Mouse (Mus musculus): ENCODE results near the gene Tcf12.

Gene Tcf12

DNA sequence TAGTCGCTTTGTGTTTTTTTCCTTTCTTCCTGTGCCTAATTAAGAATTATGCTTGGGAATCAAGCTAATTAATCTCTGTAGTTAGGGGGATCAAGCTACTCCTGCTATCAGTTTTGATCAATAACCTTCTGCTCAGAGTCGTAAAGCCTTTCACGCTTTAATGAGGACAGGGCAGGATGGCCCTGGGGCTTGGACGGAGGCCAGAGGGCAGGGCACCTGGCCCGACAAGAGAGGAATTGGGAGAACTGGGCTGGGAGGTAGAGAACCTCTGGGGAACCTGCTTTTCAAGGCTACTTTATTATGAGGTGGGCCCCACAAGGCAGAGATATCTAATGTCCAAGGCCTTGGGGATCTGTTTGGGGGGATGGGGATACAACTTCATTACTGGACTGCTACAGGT, 274.3 kb downstream of the Tcf12 start:
- DNase-seq (ENCODE audit: low spot score in 2 of 2): no peak

DNA sequence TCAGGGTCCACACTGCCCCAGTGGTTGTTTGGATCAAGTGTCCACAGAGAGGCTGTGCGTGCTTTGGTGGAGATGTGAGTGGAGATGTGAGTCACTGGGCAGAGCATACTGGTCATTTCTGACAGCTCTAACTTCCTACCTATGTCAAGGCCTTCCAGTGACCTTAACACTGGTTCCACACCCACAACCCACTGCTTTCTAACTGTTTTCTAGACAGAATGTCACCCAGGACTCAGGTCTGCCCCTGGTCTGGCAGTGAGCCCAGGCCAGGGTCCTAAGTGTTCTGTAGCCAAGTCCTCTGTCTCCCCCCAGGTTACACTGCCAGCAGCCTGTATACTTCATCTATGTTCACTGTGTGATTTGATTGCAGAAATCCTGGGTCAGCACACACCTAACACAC, 275.3 kb downstream of the Tcf12 start:
- no peak for DNase-seq (ENCODE audit: low spot score in 2 of 2)

DNA sequence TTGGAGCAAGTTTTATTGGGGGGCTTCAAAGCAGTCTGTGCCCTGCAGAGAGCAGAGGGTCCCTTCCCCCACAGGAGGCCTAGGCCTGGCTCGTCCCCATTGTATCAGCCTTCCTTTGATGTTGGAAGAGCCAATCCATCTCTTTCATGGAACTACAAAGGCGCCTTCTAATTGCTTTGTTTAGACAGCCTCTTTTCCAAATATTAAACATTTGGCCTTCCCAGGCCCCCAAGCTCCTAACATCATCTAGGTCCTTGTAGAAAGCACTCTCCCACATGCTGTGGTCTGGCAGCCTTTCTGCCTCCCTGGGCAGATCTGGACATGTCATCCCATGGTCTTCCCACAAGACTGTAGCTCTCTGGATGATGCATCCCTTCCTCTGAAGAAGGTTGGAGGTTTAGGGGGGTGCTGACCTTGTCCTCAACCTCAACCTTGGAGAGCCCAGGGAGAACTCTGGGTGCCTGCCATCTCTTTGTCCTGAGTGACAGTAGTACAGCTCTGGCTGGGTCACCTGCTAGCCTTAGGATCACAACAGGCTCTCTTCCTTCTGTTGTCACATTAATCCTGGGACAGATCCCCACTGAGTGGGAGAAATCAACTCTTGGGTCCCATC, 276.4 kb downstream of the Tcf12 start:
- DNase-seq (ENCODE audit: low spot score in 2 of 2): peak in 1 of 2 experiments; percentile 11

DNA sequence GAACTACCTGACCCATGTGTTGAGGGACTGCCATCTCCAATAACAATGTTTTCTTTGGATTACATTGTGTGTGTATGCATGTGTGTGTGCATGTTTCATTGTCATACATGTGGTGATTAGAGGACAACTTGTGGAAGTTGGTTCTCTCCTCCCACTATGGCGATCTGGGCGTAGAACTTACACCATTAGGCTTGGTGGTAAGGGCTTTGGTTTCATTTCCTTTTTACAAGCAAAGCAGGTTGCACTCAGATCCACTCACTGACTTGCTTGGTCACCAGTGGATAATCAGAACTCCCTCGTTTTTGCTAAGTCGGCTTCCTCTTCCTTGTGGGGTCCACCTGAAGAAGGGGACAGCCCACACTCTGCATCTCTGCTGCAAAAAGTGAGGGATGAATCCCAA, 277.0 kb downstream of the Tcf12 start:
- peak in 1 of 2 experiments; percentile 8 for DNase-seq (ENCODE audit: low spot score in 2 of 2)

DNA sequence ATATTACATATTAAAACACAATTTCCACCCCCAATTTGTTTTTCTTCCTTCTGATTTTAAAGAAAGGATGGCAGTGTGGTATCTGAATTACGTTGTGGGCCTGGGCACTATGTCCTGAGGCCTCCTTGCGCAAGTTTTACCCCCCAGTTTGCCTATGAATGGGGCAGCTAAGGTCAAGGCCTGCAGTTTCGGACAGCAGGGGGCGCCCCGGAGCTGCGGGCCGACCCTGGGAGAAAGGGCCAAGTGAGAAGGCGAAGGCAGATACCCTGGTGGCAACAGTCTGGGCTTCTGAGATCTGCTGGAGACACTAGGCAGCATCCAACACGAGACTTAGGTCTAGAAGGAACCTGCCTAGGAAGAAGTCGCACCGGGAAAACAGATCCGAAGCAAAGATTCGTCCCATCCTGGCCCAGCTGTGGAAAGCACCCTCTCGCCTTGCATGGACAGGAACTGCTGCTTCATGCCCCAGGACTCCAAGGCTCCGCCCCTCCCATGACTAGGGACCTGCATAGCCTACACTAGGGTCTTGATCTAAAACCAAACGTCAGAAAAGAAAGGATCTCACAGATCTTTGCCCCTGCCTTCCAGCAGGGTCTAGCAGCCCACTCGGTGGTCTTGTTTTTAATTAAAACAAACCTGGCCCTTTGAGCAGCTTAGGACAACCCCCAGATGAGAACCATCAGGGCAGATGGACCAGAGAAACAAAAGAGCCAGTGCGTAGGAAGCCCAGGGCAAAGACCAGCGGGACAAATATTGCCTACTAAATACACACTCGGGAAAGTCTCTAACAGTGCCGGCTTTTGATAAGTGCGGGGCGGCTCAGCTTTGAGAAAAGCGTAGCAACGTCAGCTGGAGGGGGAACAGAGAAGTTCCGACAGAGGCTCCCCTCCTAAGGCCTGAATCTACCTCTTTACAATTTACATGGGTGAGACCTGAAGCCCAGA, 279.6 kb downstream of the Tcf12 start:
- peak; percentile 45 to 75 for DNase-seq (ENCODE audit: low spot score in 2 of 2)

DNA sequence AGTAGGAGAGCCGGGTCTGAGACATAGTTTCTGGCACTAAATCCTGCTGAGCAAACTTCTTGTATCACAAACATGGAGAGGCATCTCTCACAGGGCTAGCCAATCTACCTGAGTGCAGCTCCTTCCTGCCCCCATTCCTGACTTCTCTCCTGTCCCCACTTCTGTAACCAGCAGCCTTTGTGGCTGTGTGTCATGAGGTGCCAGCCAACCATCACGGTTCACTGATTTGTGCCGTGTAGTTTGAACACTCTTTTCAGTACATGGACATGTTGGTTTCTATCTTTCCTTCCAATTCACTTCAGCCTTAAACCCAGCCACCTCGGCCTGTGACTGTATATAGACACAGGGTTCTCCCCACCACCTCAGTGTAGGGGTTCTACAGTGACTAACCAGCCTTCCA, 280.7 kb downstream of the Tcf12 start:
- DNase-seq (ENCODE audit: low spot score in 2 of 2): no peak

DNA sequence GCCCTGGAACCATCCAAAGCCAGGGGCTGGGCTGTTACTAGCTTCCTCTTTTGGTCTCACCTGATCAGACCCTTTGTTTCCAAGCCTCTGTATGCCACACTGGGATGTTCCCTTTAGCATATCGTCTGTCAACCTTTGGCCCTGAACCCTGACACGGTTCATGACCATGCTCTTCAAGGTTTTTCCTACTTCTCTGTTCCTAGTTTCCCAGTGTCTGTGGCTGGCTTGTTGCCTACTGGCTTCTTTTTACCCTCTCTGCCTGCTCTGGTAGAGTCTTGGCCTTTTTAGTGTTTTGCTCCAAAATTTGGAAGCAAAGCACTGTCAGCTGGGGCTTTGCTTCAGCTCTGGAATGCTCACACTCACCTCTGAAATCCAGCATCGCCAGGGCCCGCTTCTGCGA, 281.3 kb downstream of the Tcf12 start:
- no peak for DNase-seq (ENCODE audit: low spot score in 2 of 2)

DNA sequence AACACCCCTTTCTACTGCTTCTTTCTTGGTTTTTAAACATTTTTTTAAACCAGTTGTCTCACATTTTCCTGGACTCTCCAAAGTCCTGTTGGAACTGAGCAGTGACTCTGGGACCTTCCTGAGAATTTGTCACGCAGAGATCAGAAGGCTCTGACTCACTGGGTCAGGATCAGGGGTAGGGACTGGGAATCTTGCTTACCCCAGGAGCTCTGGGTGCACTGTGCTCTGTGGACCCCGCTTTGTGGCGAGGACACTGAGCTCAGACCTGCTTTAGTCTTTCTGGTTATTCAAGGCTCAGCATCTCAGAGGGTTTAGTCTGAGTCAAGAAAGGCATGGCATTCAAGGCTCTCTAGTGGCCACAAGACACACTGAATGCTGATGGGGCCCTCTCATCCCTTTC, 281.9 kb downstream of the Tcf12 start:
- no peak for DNase-seq (ENCODE audit: low spot score in 2 of 2)

DNA sequence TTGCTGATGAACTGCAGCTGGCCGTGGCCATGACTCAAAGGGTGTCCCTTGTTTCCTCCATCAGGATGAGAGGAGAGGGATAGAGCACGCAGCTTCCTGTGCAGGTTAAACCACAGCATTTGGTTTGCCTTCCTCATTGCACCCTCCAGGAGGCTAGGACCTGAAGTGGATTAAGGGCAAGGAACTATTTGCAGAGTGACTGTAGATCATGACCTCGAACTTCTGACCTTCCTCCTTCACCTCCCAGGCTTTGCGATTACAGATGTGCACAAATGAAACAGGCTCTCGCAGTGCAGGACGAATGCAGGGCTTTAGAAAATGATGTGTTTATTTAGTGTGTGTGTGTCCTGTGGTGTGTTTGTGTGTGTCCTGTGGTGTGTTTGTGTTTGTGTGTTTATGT, 282.5 kb downstream of the Tcf12 start:
- no peak for DNase-seq (ENCODE audit: low spot score in 2 of 2)

DNA sequence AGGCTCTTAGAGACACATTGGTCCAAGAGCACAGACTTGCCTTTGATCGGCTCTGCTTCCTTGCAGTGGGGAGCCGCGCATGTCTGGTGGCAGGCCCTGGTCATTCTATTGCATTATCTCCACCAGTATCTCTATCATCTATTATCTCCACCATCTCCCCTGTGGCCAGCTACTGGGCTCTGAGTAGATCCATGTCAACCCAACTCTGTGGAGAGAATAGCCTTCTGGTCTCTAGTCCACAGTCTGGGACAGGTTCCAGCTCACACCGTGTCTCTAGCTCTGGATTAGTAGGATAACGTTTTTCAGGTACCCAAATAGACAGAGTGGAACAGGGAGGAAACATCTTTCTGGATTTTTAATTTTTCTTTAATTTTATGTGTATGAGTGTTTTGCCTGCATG, 284.3 kb downstream of the Tcf12 start:
- DNase-seq (ENCODE audit: low spot score in 2 of 2): no peak

DNA sequence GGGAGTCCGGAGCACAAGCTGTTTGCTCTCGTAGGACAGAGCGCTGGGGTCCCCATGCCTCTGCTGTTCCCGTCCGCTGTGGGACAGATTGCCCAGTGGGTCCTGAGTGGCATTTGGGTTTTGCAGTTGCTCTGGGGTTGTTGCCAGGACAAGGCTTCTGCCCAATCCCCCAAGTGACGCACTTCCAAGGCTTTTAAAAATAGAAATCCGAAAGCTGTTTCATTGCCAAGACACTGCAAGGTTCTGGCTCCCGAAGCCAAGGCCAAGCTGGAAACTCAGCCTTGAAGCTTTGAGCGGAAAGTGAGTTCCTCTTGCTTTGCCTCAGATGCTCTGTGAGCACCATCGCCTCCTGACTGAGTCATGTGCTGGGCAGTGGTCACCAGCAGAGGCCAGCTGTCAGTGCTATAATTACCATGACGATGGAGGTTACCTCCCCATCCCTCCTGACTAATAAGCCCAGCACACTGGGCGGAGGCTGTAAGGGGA, 285.6 kb downstream of the Tcf12 start:
- DNase-seq (ENCODE audit: low spot score in 2 of 2): peak; percentile 62 to 71

DNA sequence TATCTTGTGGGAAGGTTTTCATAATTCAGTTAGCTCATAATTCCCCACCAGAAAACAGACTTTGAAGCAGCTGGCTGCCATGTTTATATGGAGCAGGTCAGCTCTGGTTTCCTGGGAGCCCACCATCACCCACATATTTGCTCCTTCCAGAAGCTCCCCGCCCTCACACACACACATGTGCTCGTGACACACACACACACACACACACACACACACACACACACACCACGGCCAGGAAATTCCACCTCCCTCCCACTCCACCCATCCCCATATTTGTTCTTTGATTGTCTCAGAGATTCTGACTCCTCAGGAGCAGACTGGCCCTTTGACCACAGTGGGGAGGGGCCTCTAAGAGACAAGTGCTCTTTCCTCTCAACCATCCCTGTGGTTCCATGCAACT, 289.7 kb downstream of the Tcf12 start:
- DNase-seq (ENCODE audit: low spot score in 2 of 2): no peak

DNA sequence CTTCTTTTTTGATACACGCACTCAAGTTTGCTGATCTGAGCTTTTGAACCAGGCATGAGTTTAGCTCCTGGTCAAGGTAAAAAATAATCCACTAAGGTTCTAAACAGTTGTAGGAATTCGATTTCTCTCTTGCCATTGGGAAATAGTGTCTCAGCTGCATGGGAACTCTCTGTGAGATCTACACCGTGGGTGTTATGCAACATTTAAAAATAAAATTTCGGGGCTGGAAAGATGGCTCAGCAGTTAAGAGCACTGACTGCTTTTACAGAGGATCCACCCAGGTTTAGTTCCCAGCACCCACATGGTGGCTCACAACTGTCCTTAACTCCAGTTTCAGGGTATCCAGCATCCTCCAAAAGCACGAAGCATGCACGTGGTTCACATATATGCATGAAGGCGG, 293.2 kb downstream of the Tcf12 start:
- no peak for DNase-seq (ENCODE audit: low spot score in 2 of 2)

DNA sequence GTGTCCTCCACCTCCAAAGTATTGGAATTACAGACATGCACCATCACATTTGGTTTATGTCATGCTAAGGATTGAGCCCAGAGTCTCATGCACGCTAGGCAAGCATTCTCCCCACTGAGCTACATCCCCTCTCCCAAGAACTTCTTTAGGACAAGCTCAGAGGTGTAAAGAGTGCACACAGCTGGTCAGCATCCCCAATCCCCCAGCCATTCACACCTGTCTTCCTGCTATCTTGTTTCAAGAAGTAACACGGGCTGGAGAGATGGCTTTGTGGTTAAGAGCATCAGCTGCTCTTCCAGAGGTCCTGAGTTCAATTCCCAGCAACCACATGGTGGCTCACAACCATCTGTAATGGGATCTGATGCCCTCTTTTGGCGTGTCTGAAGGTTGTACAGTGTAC, 295.6 kb downstream of the Tcf12 start:
- DNase-seq (ENCODE audit: low spot score in 2 of 2): no peak

DNA sequence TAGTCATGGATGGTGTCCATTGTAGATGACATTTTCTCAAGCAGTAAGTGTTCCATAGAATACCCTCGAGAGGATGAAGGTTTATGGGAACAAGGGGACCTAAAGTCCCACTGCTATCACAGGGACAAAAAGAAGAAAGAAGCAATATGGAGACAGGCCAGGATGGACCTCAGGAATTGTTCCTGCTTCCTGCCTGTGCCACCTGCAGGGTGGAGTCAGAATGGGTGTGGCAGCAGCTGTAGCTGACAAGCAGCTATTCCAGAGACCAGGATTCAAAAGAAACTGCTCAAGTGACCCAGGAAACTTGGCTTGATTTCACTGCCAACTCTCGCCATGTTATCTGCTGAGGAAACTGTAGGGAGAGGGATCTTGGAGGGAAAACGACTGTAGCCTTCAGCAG, 298.1 kb downstream of the Tcf12 start:
- no peak for DNase-seq (ENCODE audit: low spot score in 2 of 2)

DNA sequence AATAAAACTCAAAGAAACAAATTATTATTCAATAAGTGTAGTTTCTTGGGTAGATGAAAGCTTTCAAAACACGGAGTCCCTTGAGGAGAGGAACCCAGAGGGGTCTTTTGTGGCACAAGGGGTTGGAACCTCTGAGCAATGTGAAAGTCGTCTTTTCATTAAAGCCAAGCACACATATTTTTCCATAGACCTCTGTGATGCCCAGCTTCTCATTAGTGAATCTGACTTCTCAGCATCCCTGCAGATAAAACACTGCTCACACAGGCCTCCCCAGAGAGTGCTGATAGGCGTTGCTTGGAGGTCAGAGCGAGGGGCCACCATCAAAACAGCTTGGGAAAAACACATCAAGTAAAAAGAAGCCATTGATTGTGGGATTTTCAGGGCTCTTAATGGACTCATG, 298.8 kb downstream of the Tcf12 start:
- DNase-seq (ENCODE audit: low spot score in 2 of 2): no peak

DNA sequence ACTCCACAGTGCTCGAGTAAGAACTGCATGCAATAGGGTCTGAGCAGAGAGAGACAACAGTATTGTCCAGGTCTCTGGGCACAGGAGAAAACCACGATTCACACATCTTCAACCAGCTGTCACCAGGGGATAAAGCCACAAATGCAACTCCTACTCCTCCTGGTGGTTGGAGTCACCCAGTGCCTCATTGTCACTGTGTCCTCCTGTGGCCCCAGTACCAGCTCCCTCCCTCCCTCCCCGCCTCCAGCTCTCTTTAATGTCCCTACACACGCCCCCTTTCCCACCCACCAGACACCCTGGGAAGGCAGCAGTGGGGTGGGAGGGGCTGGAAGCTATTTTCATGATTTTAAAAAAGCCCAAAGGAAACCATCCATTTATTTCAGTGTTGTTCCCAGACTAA, 299.3 kb downstream of the Tcf12 start:
- no peak for DNase-seq (ENCODE audit: low spot score in 2 of 2)

DNA sequence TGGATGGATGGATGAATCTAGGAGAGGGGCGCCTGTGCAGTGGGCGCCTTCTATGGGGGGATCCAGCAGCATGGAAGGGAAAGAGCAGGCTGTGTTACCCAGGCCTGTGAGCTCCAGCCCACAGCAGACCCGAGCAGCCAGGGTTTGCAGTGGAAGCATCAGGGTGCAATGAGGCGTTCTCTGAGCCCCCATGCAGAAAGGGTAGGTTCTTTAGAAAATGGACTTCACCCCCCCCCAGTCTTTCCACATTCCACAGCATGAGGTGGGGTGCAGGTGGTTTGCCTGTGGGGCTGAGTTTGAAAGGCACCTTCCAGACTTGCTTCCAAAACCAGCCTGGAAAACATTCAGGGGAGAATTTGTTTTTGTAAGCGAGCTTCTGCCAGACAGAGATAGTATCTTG, 300.3 kb downstream of the Tcf12 start:
- DNase-seq (ENCODE audit: low spot score in 2 of 2): no peak

DNA sequence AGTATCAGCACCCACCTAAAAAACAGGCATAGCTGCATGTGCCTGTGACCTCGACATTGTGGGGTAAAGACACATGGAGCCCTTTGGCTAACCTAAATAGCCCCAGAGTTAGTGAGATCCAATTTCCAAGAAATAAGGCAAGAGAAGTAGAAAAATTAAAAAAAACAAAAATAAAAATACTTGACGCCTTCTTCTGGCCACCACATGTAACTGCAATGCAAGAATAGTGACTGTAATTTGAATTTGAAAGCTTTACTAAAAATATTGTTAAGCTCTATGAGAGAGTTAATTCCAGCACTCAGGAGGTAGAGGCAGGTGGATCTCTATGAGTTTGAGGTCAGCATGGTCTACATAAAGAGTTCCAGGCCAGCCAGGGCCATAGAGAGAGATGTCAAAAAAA, 300.9 kb downstream of the Tcf12 start:
- DNase-seq (ENCODE audit: low spot score in 2 of 2): no peak

DNA sequence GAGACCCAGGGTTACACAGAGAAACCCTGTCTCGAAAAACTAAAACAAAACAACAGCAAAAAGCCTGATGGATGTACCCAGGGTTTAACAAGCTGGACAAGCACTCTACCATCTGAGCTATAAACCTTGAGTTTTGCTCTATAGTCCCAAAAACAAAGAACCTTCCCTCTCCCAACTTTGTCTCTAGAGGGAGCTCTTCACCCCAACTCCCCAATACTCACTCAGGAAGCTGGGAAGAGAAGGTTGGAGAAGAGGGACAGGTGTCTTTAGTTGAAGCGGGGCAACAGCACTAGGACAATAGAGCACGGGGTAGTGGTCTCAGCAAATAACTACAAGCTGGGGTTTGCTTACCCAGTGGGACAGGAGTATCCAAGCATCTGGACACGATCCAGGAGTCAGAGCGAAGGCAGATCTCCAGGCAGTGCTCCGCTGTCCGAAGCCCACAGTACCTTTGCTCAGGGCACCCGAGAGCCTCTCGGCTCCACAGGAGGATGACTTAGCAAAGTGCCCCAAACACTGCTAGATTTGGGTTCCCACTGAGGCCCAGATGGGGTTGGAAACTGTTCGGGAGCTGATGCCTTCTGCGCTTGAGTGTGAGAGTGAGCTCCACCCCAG, 302.9 kb downstream of the Tcf12 start:
- no peak for DNase-seq (ENCODE audit: low spot score in 2 of 2)

DNA sequence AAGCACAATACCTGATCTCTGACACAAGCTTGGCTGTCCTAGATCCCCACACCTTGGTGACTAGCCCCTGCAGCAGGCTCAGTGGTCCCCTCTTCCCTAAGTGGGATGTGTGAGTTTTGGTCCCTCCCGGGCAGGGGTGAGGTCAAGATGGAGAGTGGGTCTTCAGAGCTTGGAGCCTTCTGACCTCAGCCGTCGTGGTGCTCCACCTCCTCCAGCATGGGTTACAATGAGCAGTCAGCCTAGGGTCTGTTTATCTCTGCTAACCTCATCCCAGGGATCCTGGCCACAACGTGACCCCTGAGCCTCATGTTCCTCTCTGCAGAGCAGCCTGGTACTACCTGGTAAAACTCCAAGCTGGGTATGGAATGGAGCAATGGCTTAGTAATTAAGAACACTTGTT, 303.9 kb downstream of the Tcf12 start:
- no peak for DNase-seq (ENCODE audit: low spot score in 2 of 2)

DNA sequence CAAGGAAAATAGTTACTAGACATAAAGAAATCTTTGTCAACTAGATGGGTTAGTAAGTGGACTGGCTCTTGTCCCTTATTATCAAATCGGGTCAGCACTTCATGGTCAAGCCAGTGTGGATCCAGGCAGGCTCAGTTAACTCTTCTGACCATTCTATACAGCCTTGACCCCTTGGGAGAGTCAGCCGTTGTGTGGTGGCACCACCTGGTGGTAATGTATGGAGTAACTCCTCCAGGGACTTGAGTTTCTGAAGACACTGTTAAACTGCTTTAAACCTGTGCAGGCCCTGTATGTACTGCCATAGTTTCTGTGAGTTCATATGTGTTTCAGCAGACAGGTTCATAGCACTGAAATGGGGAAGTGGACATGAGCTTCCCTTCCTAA, 305.3 kb downstream of the Tcf12 start:
- peak; percentile 70 to 85 for DNase-seq (ENCODE audit: low spot score in 2 of 2)
